Mouse (Mus musculus) forebrain, embryonic 15.5 days (tissue): ENCODE results near the gene Pcnt. TPM values are rescaled to one million over a fixed set of nuclear protein-coding genes. Genes with fewer than 3 reads are reported as not detected.

Source experiments
- ATAC-seq: fragments of 200-750 bp; cut with Nextera tagmentation; replicated peaks from 2 replicates; pipeline ENCODE4 v1.8.0; 2017; ENCODE audit warnings: mild to moderate bottlenecking, moderate TSS enrichment, moderate library complexity
- H3K27ac ChIP-seq: fragments of 300-500 bp; sonication (generic); replicated peaks from 2 replicates; pipeline ENCODE4 v1.5.1; 2015; ENCODE audit warnings: mild to moderate bottlenecking, inconsistent platforms
- H3K27me3 ChIP-seq: fragments of 300-500 bp; sonication (generic); 2 replicates; pipeline ENCODE4 v1.6.1; 2015; ENCODE audit warnings: inconsistent platforms
- H3K36me3 ChIP-seq: fragments of 300-500 bp; sonication (generic); 2 replicates; pipeline ENCODE4 v1.6.1; 2015; ENCODE audit warnings: mild to moderate bottlenecking, inconsistent platforms
- H3K4me1 ChIP-seq: fragments of 300-500 bp; sonication (generic); 2 replicates; pipeline ENCODE4 v1.6.1; 2015; ENCODE audit warnings: inconsistent platforms
- H3K4me2 ChIP-seq: fragments of 300-500 bp; sonication (generic); replicated peaks from 2 replicates; pipeline ENCODE4 v1.6.1; 2015; ENCODE audit warnings: mild to moderate bottlenecking, inconsistent platforms
- H3K4me3 ChIP-seq: fragments of 300-500 bp; sonication (generic); 2 replicates; pipeline ENCODE4 v1.5.1; 2015; ENCODE audit warnings: mild to moderate bottlenecking, inconsistent platforms
- H3K9ac ChIP-seq: fragments of 300-500 bp; sonication (generic); replicated peaks from 2 replicates; pipeline ENCODE4 v1.6.1; 2015; ENCODE audit warnings: mild to moderate bottlenecking, inconsistent platforms
- H3K9me3 ChIP-seq: fragments of 300-500 bp; sonication (generic); 2 replicates; pipeline ENCODE4 v1.6.1; 2016; ENCODE audit warnings: inconsistent platforms
- WGBS: fragments of 180-500 bp; shearing (Covaris S2); methylation state at CpG from one replicate; pipeline ENCODE4 v1.1.7; 2015; ENCODE audit warnings: mixed read lengths; 5-methylcytosine and 5-hydroxymethylcytosine counted together
- polyA plus RNA-seq: library from polyadenylated mRNA; unstranded; fragments of >200 nt; fragmentation: Nextera tagmentation; extraction: Ambion mirVana; gene quantifications from 2 replicates; pipeline ENCODE4 v1.2.1, GENCODE M21; 2015

The Pcnt gene
- polyA plus RNA-seq, 1 experiment from 2014 or later, result 12.7 TPM

- no peak overlapping the region for H3K4me3 ChIP-seq
- no peak overlapping the region for H3K27ac ChIP-seq
- H3K27me3 ChIP-seq, result no peaks in the 10 kb centered on the region
- H3K9ac ChIP-seq, result no peak overlapping the region
- H3K4me2 ChIP-seq, result no peak overlapping the region
- WGBS, result 93% methylated on average over 18 of the region's 18 CpGs
- no peaks in the 10 kb centered on the region for H3K4me1 ChIP-seq
- H3K36me3 ChIP-seq, result peaks cover 48% of the 10 kb centered on the region
- H3K9me3 ChIP-seq, result no peaks in the 10 kb centered on the region
- ATAC-seq, result no peak
Measured at GRCm38 (mm10) chr10:76374981-76375380, 67.6 kb downstream of the Pcnt start.

GRCm38 (mm10) chr10:76371736-76372135 lies 70.8 kb downstream of the Pcnt start:
- Histone ChIP-seq H3K9me3 (no peaks in the 10 kb centered on the region), H3K4me2 (no peak overlapping the region), H3K4me1 (no peaks in the 10 kb centered on the region), H3K9ac (no peak overlapping the region), H3K4me3 (no peak overlapping the region), H3K27ac (no peak overlapping the region), H3K36me3 (peaks cover 48% of the 10 kb centered on the region), H3K27me3 (no peaks in the 10 kb centered on the region)
- WGBS, result 77% methylated on average over 3 of the region's 3 CpGs
- ATAC-seq, result no peak

GRCm38 (mm10) chr10:76368766-76369165 lies 73.8 kb downstream of the Pcnt start:
- Histone ChIP-seq H3K4me3 (no peak overlapping the region), H3K4me2 (no peak overlapping the region), H3K9me3 (no peaks in the 10 kb centered on the region), H3K27ac (no peak overlapping the region), H3K36me3 (peaks cover 33% of the 10 kb centered on the region), H3K9ac (no peak overlapping the region), H3K27me3 (no peaks in the 10 kb centered on the region), H3K4me1 (no peaks in the 10 kb centered on the region)
- WGBS, result 92% methylated on average over 13 of the region's 13 CpGs
- no peak for ATAC-seq

- no peak overlapping the region for H3K9ac ChIP-seq
- H3K27me3 ChIP-seq, result no peaks in the 10 kb centered on the region
- H3K4me2 ChIP-seq, result no peak overlapping the region
- ATAC-seq, result peak; percentile 61
- 27% methylated on average over 3 of the region's 3 CpGs for WGBS
- H3K36me3 ChIP-seq, result peaks cover 12% of the 10 kb centered on the region
- H3K4me3 ChIP-seq, result no peak overlapping the region
- no peaks in the 10 kb centered on the region for H3K9me3 ChIP-seq
- peaks cover 4% of the 10 kb centered on the region; the same call in 1 of the 2 replicates for H3K4me1 ChIP-seq
- H3K27ac ChIP-seq, result no peak overlapping the region
Measured at GRCm38 (mm10) chr10:76363233-76363632, 79.4 kb downstream of the Pcnt start.

- no peak overlapping the region for H3K4me2 ChIP-seq
- WGBS, result 44% methylated on average over 5 of the region's 5 CpGs
- H3K27ac ChIP-seq, result no peak overlapping the region
- no peaks in the 10 kb centered on the region for H3K9me3 ChIP-seq
- H3K4me1 ChIP-seq, result peaks cover 4% of the 10 kb centered on the region; the same call in 1 of the 2 replicates
- H3K27me3 ChIP-seq, result no peaks in the 10 kb centered on the region
- H3K36me3 ChIP-seq, result peaks cover 17% of the 10 kb centered on the region
- ATAC-seq, result no peak
- no peak overlapping the region for H3K9ac ChIP-seq
- H3K4me3 ChIP-seq, result no peak overlapping the region
Measured at GRCm38 (mm10) chr10:76358468-76358867, 84.1 kb downstream of the Pcnt start.

- no peak for ATAC-seq
- WGBS, result 95% methylated on average over 8 of the region's 8 CpGs
- no peaks in the 10 kb centered on the region for H3K4me1 ChIP-seq
- no peak overlapping the region for H3K27ac ChIP-seq
- H3K4me3 ChIP-seq, result no peak overlapping the region
- peaks cover 27% of the 10 kb centered on the region for H3K36me3 ChIP-seq
- no peak overlapping the region for H3K9ac ChIP-seq
- H3K9me3 ChIP-seq, result no peaks in the 10 kb centered on the region
- H3K27me3 ChIP-seq, result no peaks in the 10 kb centered on the region
- H3K4me2 ChIP-seq, result no peak overlapping the region
Measured at GRCm38 (mm10) chr10:76357286-76357875, 85.2 kb downstream of the Pcnt start.

GRCm38 (mm10) chr10:76354974-76355373 lies 87.6 kb downstream of the Pcnt start:
- Histone ChIP-seq H3K4me3 (no peak overlapping the region), H3K4me2 (no peak overlapping the region), H3K27ac (no peak overlapping the region), H3K27me3 (no peaks in the 10 kb centered on the region), H3K36me3 (peaks cover 49% of the 10 kb centered on the region), H3K9ac (no peak overlapping the region), H3K4me1 (no peaks in the 10 kb centered on the region), H3K9me3 (no peaks in the 10 kb centered on the region)
- ATAC-seq, result no peak
- 96% methylated on average over 12 of the region's 12 CpGs for WGBS

GRCm38 (mm10) chr10:76353986-76354385 lies 88.6 kb downstream of the Pcnt start:
- H3K9ac ChIP-seq, result no peak overlapping the region
- WGBS, result 96% methylated on average over 12 of the region's 12 CpGs
- H3K4me2 ChIP-seq, result no peak overlapping the region
- H3K4me1 ChIP-seq, result no peaks in the 10 kb centered on the region
- H3K27ac ChIP-seq, result no peak overlapping the region
- H3K27me3 ChIP-seq, result no peaks in the 10 kb centered on the region
- H3K4me3 ChIP-seq, result no peak overlapping the region
- ATAC-seq, result no peak
- H3K9me3 ChIP-seq, result no peaks in the 10 kb centered on the region
- H3K36me3 ChIP-seq, result peaks cover 49% of the 10 kb centered on the region

- no peaks in the 10 kb centered on the region for H3K9me3 ChIP-seq
- no peak overlapping the region for H3K4me2 ChIP-seq
- H3K27me3 ChIP-seq, result no peaks in the 10 kb centered on the region
- H3K4me3 ChIP-seq, result no peak overlapping the region
- H3K27ac ChIP-seq, result no peak overlapping the region
- H3K36me3 ChIP-seq, result peaks cover 49% of the 10 kb centered on the region
- no peak overlapping the region for H3K9ac ChIP-seq
- no peaks in the 10 kb centered on the region for H3K4me1 ChIP-seq
- ATAC-seq, result no peak
- 94% methylated on average over 7 of the region's 7 CpGs for WGBS
Measured at GRCm38 (mm10) chr10:76351953-76352352, 90.6 kb downstream of the Pcnt start.

- Histone ChIP-seq H3K4me1 (peaks cover 26% of the 10 kb centered on the region), H3K9me3 (no peaks in the 10 kb centered on the region), H3K27me3 (no peaks in the 10 kb centered on the region), H3K36me3 (peaks cover 15% of the 10 kb centered on the region), H3K9ac (no peak overlapping the region), H3K27ac (no peak overlapping the region), H3K4me2 (no peak overlapping the region), H3K4me3 (no peak overlapping the region)
- WGBS, result 10% methylated on average over 4 of the region's 4 CpGs
- no peak for ATAC-seq
Measured at GRCm38 (mm10) chr10:76346589-76346988, 96.0 kb downstream of the Pcnt start.

GRCm38 (mm10) chr10:76346043-76346491 lies 96.5 kb downstream of the Pcnt start:
- 25% methylated on average over 8 of the region's 8 CpGs for WGBS
- Histone ChIP-seq H3K4me3 (peak overlapping the region; percentile 77), H3K9ac (peak overlapping the region; percentile 81; the same call in 1 of the 2 replicates), H3K4me2 (peak overlapping the region; percentile 69), H3K27ac (no peak overlapping the region), H3K27me3 (no peaks in the 10 kb centered on the region), H3K9me3 (no peaks in the 10 kb centered on the region), H3K36me3 (peaks cover 11% of the 10 kb centered on the region), H3K4me1 (peaks cover 26% of the 10 kb centered on the region)
- no peak for ATAC-seq

GRCm38 (mm10) chr10:76345540-76345902 lies 97.1 kb downstream of the Pcnt start:
- Histone ChIP-seq H3K27me3 (no peaks in the 10 kb centered on the region), H3K36me3 (peaks cover 5% of the 10 kb centered on the region), H3K27ac (peak overlapping the region; percentile 44), H3K9ac (peak overlapping the region; percentile 81), H3K4me2 (peak overlapping the region; percentile 69), H3K4me1 (peaks cover 26% of the 10 kb centered on the region), H3K4me3 (peak overlapping the region; percentile 77), H3K9me3 (no peaks in the 10 kb centered on the region)
- WGBS, result 4% methylated on average over 12 of the region's 12 CpGs
- ATAC-seq, result no peak
